In the genomic region with DNA sequence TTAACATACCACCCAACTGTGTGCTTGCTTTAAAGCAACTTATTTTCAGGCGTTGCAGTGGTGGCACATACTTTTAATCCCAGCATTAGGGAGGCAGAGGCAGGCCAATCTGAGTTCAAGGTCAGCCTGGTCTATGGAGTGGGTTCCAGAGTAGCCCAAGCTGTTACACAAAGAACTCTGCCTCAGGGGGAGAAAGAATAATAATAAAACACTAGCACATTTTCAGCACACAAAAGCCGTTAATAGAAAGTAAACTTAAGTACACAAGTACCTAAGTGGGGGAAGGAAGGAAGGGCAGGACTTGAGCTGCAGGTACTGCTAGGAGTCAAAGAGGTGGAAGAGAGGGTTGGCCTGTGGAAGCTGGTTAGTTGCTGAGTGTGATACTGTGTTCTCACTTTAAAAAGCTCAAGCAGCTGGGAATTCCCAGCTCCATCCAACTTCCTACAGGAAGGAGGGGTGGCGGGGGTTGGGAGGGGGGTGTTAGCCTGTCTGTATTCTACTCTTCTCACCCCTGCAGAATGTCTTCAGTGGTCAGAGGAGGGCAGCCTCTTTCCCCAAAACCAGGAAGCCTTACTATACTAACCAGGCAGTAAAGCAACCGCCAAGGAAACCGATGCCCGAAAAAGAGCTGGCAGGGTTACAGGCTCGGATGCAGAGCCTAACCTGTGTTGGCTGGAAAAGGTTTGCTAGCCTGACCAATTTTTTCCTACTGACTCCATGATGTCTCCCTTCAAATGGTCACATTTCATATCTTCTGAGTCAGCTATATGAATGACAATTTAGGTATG, we compare ENCODE assay signal across 16 mouse cellular contexts. TPM values are rescaled to one million over a fixed set of nuclear protein-coding genes. Genes with fewer than 3 reads are reported as not detected.
A peak's percentile ranks its signal among the peaks of the same experiment; 100 is the strongest.
DNase-seq lines count a peak whose midpoint lies in the region; ATAC-seq and TF ChIP-seq lines count a peak whose summit lies in the region.
"Had no signal": no experiment of that assay in that cellular context is flagged by ENCODE, and none has a peak within 500 bp of the region (broad histone marks: within the 10 kb centered on the region; RNA-seq: fewer than 3 reads in every experiment).

No protein-coding gene starts in this region.

- WGBS in heart, embryonic 16.5 days, result 47% methylated on average over 7 of the region's 7 CpGs
- WGBS in heart, embryonic 10.5 days, result 79% methylated on average over 7 of the region's 7 CpGs
- 66% methylated on average over 7 of the region's 7 CpGs for WGBS in lung, embryonic 15.5 days
- 63% methylated on average over 7 of the region's 7 CpGs for WGBS in liver, postnatal 0 days (ENCODE audit: insufficient replicate concordance)

- ATAC-seq in heart, embryonic 16.5 days (replicated peaks; ENCODE audit: extremely low read depth, insufficient read depth, low FRiP score), result peak; percentile 23
- no peak for ATAC-seq in lung, embryonic 15.5 days (ENCODE audit: borderline replicate concordance, extremely low read depth, low FRiP score, low TSS enrichment)
- no peak for ATAC-seq in liver, postnatal 0 days
- ATAC-seq in erythroblast, adult 5-6 weeks (replicated peaks; ENCODE audit: low FRiP score, poor library complexity, severe bottlenecking), result no peak

- no peaks in the 10 kb centered on the region for H3K36me3 ChIP-seq in heart, embryonic 16.5 days (ENCODE audit: control insufficient read depth, insufficient read depth)
- H3K36me3 ChIP-seq in heart, embryonic 10.5 days, result peaks cover 6% of the 10 kb centered on the region
- peaks cover 7% of the 10 kb centered on the region; the same call in 1 of the 2 replicates for H3K36me3 ChIP-seq in lung, embryonic 15.5 days
- peaks cover 6% of the 10 kb centered on the region; the same call in 1 of the 2 replicates for H3K36me3 ChIP-seq in liver, postnatal 0 days (replicated peaks; ENCODE audit: insufficient read depth, low read length)

- TF ChIP-seq CTCF in embryonic fibroblast, embryonic 13.5 days (IDR thresholded peaks at IDR 0.05; ENCODE audit: borderline replicate concordance, insufficient read depth, low read length), result no peak
- TF ChIP-seq CTCF in liver, postnatal 0 days (IDR thresholded peaks at IDR 0.05; ENCODE audit: low read depth), result no peak

- TF ChIP-seq EP300 in liver, postnatal 0 days (IDR thresholded peaks at IDR 0.05; ENCODE audit: low read depth), result no peak

- no peak for TF ChIP-seq POLR2A in embryonic fibroblast, embryonic 13.5 days (IDR thresholded peaks at IDR 0.05; ENCODE audit: low read depth, low read length)

- H3K4me2 ChIP-seq in heart, embryonic 16.5 days (ENCODE audit: low read depth, low read length), result peak overlapping the region; percentile 19
- H3K4me2 ChIP-seq in lung, embryonic 15.5 days, result no peak overlapping the region
- H3K4me2 ChIP-seq in liver, postnatal 0 days (ENCODE audit: low read depth, low read length), result peak overlapping the region; percentile 11; the same call in 1 of the 2 replicates
- H3K4me2 ChIP-seq: neural tube, embryonic 13.5 days had no signal

- peak overlapping the region; percentile 82 for H3K27ac ChIP-seq in heart, embryonic 16.5 days (ENCODE audit: low read length)
- no peak overlapping the region for H3K27ac ChIP-seq in heart, embryonic 10.5 days
- H3K27ac ChIP-seq in lung, embryonic 15.5 days, result peak overlapping the region; percentile 50; the same call in 1 of the 2 replicates
- H3K27ac ChIP-seq in embryonic fibroblast, embryonic 13.5 days (ENCODE audit: insufficient read depth, low read length), result peak overlapping the region; percentile 84
- H3K27ac ChIP-seq in liver, postnatal 0 days (ENCODE audit: low read depth), result peak overlapping the region; percentile 78
- H3K27ac ChIP-seq: macrophage; neural tube, embryonic 13.5 days had no signal

- no peaks in the 10 kb centered on the region for H3K9me3 ChIP-seq in heart, embryonic 16.5 days (replicated peaks; ENCODE audit: control insufficient read depth, low read length)
- H3K9me3 ChIP-seq in heart, embryonic 10.5 days, result no peaks in the 10 kb centered on the region
- no peaks in the 10 kb centered on the region for H3K9me3 ChIP-seq in lung, embryonic 15.5 days
- H3K9me3 ChIP-seq in liver, postnatal 0 days (ENCODE audit: low read length), result no peaks in the 10 kb centered on the region
- H3K9me3 ChIP-seq: neural tube, embryonic 13.5 days had no signal

- no peak overlapping the region for H3K9ac ChIP-seq in heart, embryonic 16.5 days (ENCODE audit: low read length)
- no peak overlapping the region for H3K9ac ChIP-seq in lung, embryonic 15.5 days
- H3K9ac ChIP-seq in liver, postnatal 0 days (replicated peaks), result no peak overlapping the region
- H3K9ac ChIP-seq: neural tube, embryonic 13.5 days had no signal

- peaks cover 78% of the 10 kb centered on the region for H3K4me1 ChIP-seq in heart, embryonic 16.5 days (ENCODE audit: control insufficient read depth, insufficient read depth, low read length)
- peaks cover 59% of the 10 kb centered on the region for H3K4me1 ChIP-seq in heart, embryonic 10.5 days
- H3K4me1 ChIP-seq in lung, embryonic 15.5 days, result peaks cover 49% of the 10 kb centered on the region
- H3K4me1 ChIP-seq in embryonic fibroblast, embryonic 13.5 days (ENCODE audit: control insufficient read depth, insufficient read depth, low read length), result peaks cover 14% of the 10 kb centered on the region
- peaks cover 67% of the 10 kb centered on the region for H3K4me1 ChIP-seq in liver, postnatal 0 days (ENCODE audit: insufficient read depth)

- H3K4me3 ChIP-seq in heart, embryonic 16.5 days (ENCODE audit: low read length), result no peak overlapping the region
- no peak overlapping the region for H3K4me3 ChIP-seq in heart, embryonic 10.5 days
- H3K4me3 ChIP-seq in lung, embryonic 15.5 days, result no peak overlapping the region
- H3K4me3 ChIP-seq in embryonic fibroblast, embryonic 13.5 days (ENCODE audit: insufficient read depth, low read length), result no peak overlapping the region
- no peak overlapping the region for H3K4me3 ChIP-seq in liver, postnatal 0 days (ENCODE audit: low read depth, low read length)
- H3K4me3 ChIP-seq: neural tube, embryonic 13.5 days had no signal

- no peaks in the 10 kb centered on the region for H3K27me3 ChIP-seq in heart, embryonic 16.5 days (ENCODE audit: control insufficient read depth, insufficient read depth, low read length)
- no peaks in the 10 kb centered on the region for H3K27me3 ChIP-seq in heart, embryonic 10.5 days (ENCODE audit: insufficient read depth, poor library complexity, severe bottlenecking)
- no peaks in the 10 kb centered on the region for H3K27me3 ChIP-seq in lung, embryonic 15.5 days
- H3K27me3 ChIP-seq in liver, postnatal 0 days (ENCODE audit: insufficient read depth, low read length), result no peaks in the 10 kb centered on the region
- H3K27me3 ChIP-seq: neural tube, embryonic 13.5 days had no signal

- DNase-seq in heart, embryonic 10.5 days (ENCODE audit: low spot score), result no peak
- no peak for DNase-seq in lung, postnatal 4 days
- no peak for DNase-seq in liver, postnatal 0 days
- DNase-seq: right cerebral cortex, postnatal 25 days; thymus, adult 2 months had no signal

RNA-seq across cellular contexts. Expression of a gene that starts 9.4 kb away (rescaled TPM):
- 22.2 and 22.5 TPM in 2 replicates for polyA plus RNA-seq in heart, embryonic 16.5 days (2015; fragmentation: Nextera tagmentation; extraction: Ambion mirVana)
- 22.3 and 31.1 TPM in 2 replicates for polyA plus RNA-seq in heart, embryonic 10.5 days (2016; fragmentation: Nextera tagmentation; extraction: Ambion mirVana)
- 24.6 and 25.4 TPM in 2 replicates for polyA plus RNA-seq in lung, embryonic 15.5 days (2015; fragmentation: Nextera tagmentation; extraction: Ambion mirVana)
- polyA plus RNA-seq in embryonic fibroblast, embryonic 13.5 days (2011; ENCODE audit: insufficient read length, low read depth, missing spikeins), result 14.2 and 19.0 TPM in 2 replicates
- polyA plus RNA-seq in liver, postnatal 0 days (2015; fragmentation: Nextera tagmentation; extraction: Ambion mirVana), result 38.1 and 39.5 TPM in 2 replicates
- 1.5 and 8.4 TPM in 2 replicates for total RNA-seq in erythroblast, adult 5-6 weeks (2015; ENCODE audit: low replicate concordance)
- 5.2 and 10.3 TPM in 2 replicates for total RNA-seq in erythroblast, adult 5-6 weeks (2017; ENCODE audit: low replicate concordance)

RNA-seq across cellular contexts. Expression of a gene that starts 25.6 kb away (rescaled TPM):
- polyA plus RNA-seq in heart, embryonic 16.5 days (2015; fragmentation: Nextera tagmentation; extraction: Ambion mirVana), result 34.4 and 35.4 TPM in 2 replicates
- 38.6 and 51.4 TPM in 2 replicates for polyA plus RNA-seq in heart, embryonic 10.5 days (2016; fragmentation: Nextera tagmentation; extraction: Ambion mirVana)
- polyA plus RNA-seq in lung, embryonic 15.5 days (2015; fragmentation: Nextera tagmentation; extraction: Ambion mirVana), result 55.8 and 62.2 TPM in 2 replicates
- 15.2 and 20.9 TPM in 2 replicates for polyA plus RNA-seq in embryonic fibroblast, embryonic 13.5 days (2011; ENCODE audit: insufficient read length, low read depth, missing spikeins)
- polyA plus RNA-seq in liver, postnatal 0 days (2015; fragmentation: Nextera tagmentation; extraction: Ambion mirVana), result 26.0 and 27.3 TPM in 2 replicates
- 0.77 and 1.5 TPM in 2 replicates for total RNA-seq in erythroblast, adult 5-6 weeks (2015; ENCODE audit: low replicate concordance)
- 1.3 and 5.7 TPM in 2 replicates for total RNA-seq in erythroblast, adult 5-6 weeks (2017; ENCODE audit: low replicate concordance)

RNA-seq across cellular contexts. Expression of a gene that starts 50.5 kb away (rescaled TPM):
- polyA plus RNA-seq in heart, embryonic 16.5 days (2015; fragmentation: Nextera tagmentation; extraction: Ambion mirVana), result not detected in 2 replicates
- polyA plus RNA-seq in heart, embryonic 10.5 days (2016; fragmentation: Nextera tagmentation; extraction: Ambion mirVana), result not detected in 2 replicates
- polyA plus RNA-seq in lung, embryonic 15.5 days (2015; fragmentation: Nextera tagmentation; extraction: Ambion mirVana), result not detected in 2 replicates
- polyA plus RNA-seq in embryonic fibroblast, embryonic 13.5 days (2011; ENCODE audit: insufficient read length, low read depth, missing spikeins), result not detected in 2 replicates
- not detected in 2 replicates for polyA plus RNA-seq in liver, postnatal 0 days (2015; fragmentation: Nextera tagmentation; extraction: Ambion mirVana)
- total RNA-seq in erythroblast, adult 5-6 weeks (2015; ENCODE audit: low replicate concordance), result not detected in 2 replicates
- total RNA-seq in erythroblast, adult 5-6 weeks (2017; ENCODE audit: low replicate concordance), result not detected in 2 replicates
- total RNA-seq: adrenal gland, adult 18-20 months; ES-E14; hematopoietic stem cell, adult 5-6 weeks; layer of hippocampus, postnatal 14 days had no signal
- polyA plus RNA-seq: embryonic facial prominence, embryonic 11.5 days; macrophage; neural tube, embryonic 13.5 days; thymus, adult 2 months had no signal
